Mouse (Mus musculus): ENCODE data around the gene Slc17a5.

DNA sequence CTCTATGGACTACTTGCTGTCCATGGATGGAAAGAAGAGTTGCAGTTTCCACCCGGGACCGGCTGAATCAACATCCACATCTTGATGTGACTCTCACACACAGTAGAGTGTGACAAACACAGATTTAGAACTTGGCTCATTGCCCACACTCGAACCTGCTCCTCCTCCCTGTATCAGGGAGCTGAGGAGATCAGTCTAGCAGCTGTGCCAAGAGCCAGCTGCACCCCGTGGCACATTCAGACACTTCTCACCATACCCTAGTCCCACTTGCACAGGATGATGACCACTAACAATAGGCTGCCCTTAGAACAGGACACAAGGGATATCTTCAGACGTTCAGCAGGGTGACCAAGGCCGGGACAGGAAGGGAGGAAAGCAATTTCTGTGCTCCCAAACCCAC lies 26.4 kb upstream of the Slc17a5 start:
- TF ChIP-seq CTCF (IDR thresholded peaks at IDR 0.05; ENCODE audit: low read depth) (no peak), EP300 (optimal IDR thresholded peaks at IDR 0.05) (no peak)

All from stomach, postnatal 0 days (tissue).